Mouse (Mus musculus) cerebellum, adult 18-20 months (tissue): ENCODE measurements around the gene Pias4.

ENCODE experiments used
- DNase-seq, 2 experiments: peaks; one replicate each; pipeline ENCODE4 v3.0.0; 2021

Gene Pias4

GRCm38 (mm10) chr10:81137252-81138130 is 30.2 kb downstream of the Pias4 start:
- peak; percentile 98 to 99 for DNase-seq

GRCm38 (mm10) chr10:81136706-81137231 is 31.0 kb downstream of the Pias4 start:
- DNase-seq, result peak; percentile 82 to 85

- peak; percentile 79 to 80 for DNase-seq
Measured at GRCm38 (mm10) chr10:81135831-81136705, 31.7 kb downstream of the Pias4 start.

- DNase-seq, result peak; percentile 49 to 56
Measured at GRCm38 (mm10) chr10:81134966-81135681, 32.6 kb downstream of the Pias4 start, which contains the start of gene Zbtb7a. Gene Zbtb7a (plus strand): TSS chr10:81135220.

GRCm38 (mm10) chr10:81134181-81134587 is 33.5 kb downstream of the Pias4 start:
- DNase-seq, result peak in 1 of 2 experiments; percentile 44

GRCm38 (mm10) chr10:81123500-81123899 is 44.2 kb downstream of the Pias4 start:
- DNase-seq, result no peak

GRCm38 (mm10) chr10:81122889-81123288 is 44.8 kb downstream of the Pias4 start:
- no peak for DNase-seq

GRCm38 (mm10) chr10:81120650-81121049 is 47.1 kb downstream of the Pias4 start:
- no peak for DNase-seq

- DNase-seq, result no peak
Measured at GRCm38 (mm10) chr10:81119625-81120024, 48.1 kb downstream of the Pias4 start.

GRCm38 (mm10) chr10:81112946-81113345 is 54.8 kb downstream of the Pias4 start:
- DNase-seq, result no peak

GRCm38 (mm10) chr10:81106113-81106721 is 61.5 kb downstream of the Pias4 start:
- peak; percentile 72 to 82 for DNase-seq

GRCm38 (mm10) chr10:81105565-81106112 is 62.1 kb downstream of the Pias4 start, which contains the start of gene Map2k2:
Gene Map2k2 (plus strand): TSS chr10:81105915.
- peak; percentile 97 for DNase-seq
